Mouse (Mus musculus): ENCODE data around the gene Eif3k. TPM values are rescaled to one million over a fixed set of nuclear protein-coding genes. Genes with fewer than 3 reads are reported as not detected.

The Eif3k gene
- total and polyA plus RNA-seq, 3 experiments, result 156 to 221 (median 177) TPM

DNA sequence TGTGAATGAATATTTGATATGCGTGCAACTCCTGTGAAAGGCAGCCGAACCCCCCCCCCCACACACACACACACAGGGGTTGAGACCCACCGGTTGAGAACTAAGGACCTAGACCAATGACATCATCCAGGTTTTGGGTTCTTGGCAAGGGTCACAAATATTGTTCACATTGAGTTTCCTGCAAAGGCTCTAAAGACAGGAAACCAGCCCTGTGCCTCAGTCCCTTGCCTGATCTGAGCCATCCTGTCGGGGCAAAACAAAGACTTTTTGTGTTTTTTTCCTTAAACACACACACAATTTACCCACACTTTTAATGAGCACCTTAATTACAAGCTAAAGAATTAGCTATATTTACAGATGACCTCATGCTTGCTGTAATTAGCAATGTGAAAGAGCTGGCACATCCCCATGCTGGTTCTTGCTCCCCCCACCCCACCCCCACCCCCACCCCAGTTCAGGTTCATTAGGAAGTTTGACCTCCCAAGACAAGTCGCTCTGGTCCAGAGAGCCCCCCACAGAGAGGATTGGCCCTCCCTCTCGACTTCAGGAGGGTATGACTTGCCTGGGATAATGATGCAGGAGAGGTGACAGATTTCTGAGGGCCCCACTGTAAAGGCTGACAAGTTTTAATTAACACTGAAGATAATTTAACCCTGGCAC lies 36.8 kb downstream of the Eif3k start:
- Histone ChIP-seq H3K36me3 (ENCODE audit: control insufficient read depth, insufficient read depth, low read length) (peaks cover 56% of the 10 kb centered on the region), H3K4me1 (ENCODE audit: control insufficient read depth, insufficient read depth, low read length) (peaks cover 55% of the 10 kb centered on the region), H3K9ac (ENCODE audit: low read depth, low read length) (peak overlapping the region; percentile 28; the same call in 1 of the 2 replicates), H3K4me3 (no peak overlapping the region), H3K27ac (peak overlapping the region; percentile 91), H3K27me3 (ENCODE audit: control insufficient read depth, insufficient read depth, low read length) (no peaks in the 10 kb centered on the region), H3K79me2 (replicated peaks; ENCODE audit: control insufficient read depth, insufficient read depth, low read length) (peaks cover 2% of the 10 kb centered on the region; the same call in 1 of the 2 replicates)
- intact Hi-C loops (cut with DNase I), result loop anchor here (1.0 kb wide), 1 partner anchor 14 kb away; no protein-coding TSS in a partner anchor
- no peak for DNase-seq
- no peak for TF ChIP-seq CTCF (IDR thresholded peaks at IDR 0.05)
- TF ChIP-seq POLR2A (IDR thresholded peaks at IDR 0.05; ENCODE audit: insufficient read depth, low read depth, low read length), result no peak
- no peak for TF ChIP-seq EP300 (IDR thresholded peaks at IDR 0.05; ENCODE audit: insufficient read depth, low read depth, low read length)
- WGBS, result 23% methylated on average over 6 of the region's 6 CpGs

- H3K79me2 ChIP-seq (replicated peaks; ENCODE audit: control insufficient read depth, insufficient read depth, low read length), result peaks cover 5% of the 10 kb centered on the region
- H3K4me3 ChIP-seq, result no peak overlapping the region
- intact Hi-C loops (cut with DNase I), result loop anchor here (1.0 kb wide), 1 partner anchor 16 kb away; no protein-coding TSS in a partner anchor
- no peak overlapping the region for H3K9ac ChIP-seq (ENCODE audit: low read depth, low read length)
- no peak for DNase-seq
- TF ChIP-seq CTCF (IDR thresholded peaks at IDR 0.05) (no peak), EP300 (IDR thresholded peaks at IDR 0.05; ENCODE audit: insufficient read depth, low read depth, low read length) (no peak), POLR2A (IDR thresholded peaks at IDR 0.05; ENCODE audit: insufficient read depth, low read depth, low read length) (no peak)
- peaks cover 60% of the 10 kb centered on the region for H3K4me1 ChIP-seq (ENCODE audit: control insufficient read depth, insufficient read depth, low read length)
- no peaks in the 10 kb centered on the region for H3K27me3 ChIP-seq (ENCODE audit: control insufficient read depth, insufficient read depth, low read length)
- peaks cover 53% of the 10 kb centered on the region for H3K36me3 ChIP-seq (ENCODE audit: control insufficient read depth, insufficient read depth, low read length)
- WGBS, result 32% methylated on average over 5 of the region's 5 CpGs
- H3K27ac ChIP-seq, result peak overlapping the region; percentile 91
These were observed 38.0 kb downstream of the Eif3k start for GRCm38 (mm10) chr7:28943451-28944180.

GRCm38 (mm10) chr7:28941542-28941941 lies 40.1 kb downstream of the Eif3k start:
- intact Hi-C loops (cut with DNase I), result loop anchor here (2.0 kb wide), 1 partner anchor 25 kb away; no protein-coding TSS in a partner anchor
- Histone ChIP-seq H3K9ac (ENCODE audit: low read depth, low read length) (peak overlapping the region; percentile 59), H3K27me3 (ENCODE audit: control insufficient read depth, insufficient read depth, low read length) (no peaks in the 10 kb centered on the region), H3K4me1 (ENCODE audit: control insufficient read depth, insufficient read depth, low read length) (peaks cover 58% of the 10 kb centered on the region), H3K79me2 (replicated peaks; ENCODE audit: control insufficient read depth, insufficient read depth, low read length) (peaks cover 7% of the 10 kb centered on the region), H3K4me3 (no peak overlapping the region), H3K27ac (peak overlapping the region; percentile 82), H3K36me3 (ENCODE audit: control insufficient read depth, insufficient read depth, low read length) (peaks cover 55% of the 10 kb centered on the region)
- 22% methylated on average over 4 of the region's 4 CpGs for WGBS
- TF ChIP-seq CTCF (IDR thresholded peaks at IDR 0.05) (no peak), POLR2A (IDR thresholded peaks at IDR 0.05; ENCODE audit: insufficient read depth, low read depth, low read length) (no peak), EP300 (IDR thresholded peaks at IDR 0.05; ENCODE audit: insufficient read depth, low read depth, low read length) (no peak)
- no peak for DNase-seq

GRCm38 (mm10) chr7:28941129-28941528 lies 40.5 kb downstream of the Eif3k start:
- TF ChIP-seq EP300 (IDR thresholded peaks at IDR 0.05; ENCODE audit: insufficient read depth, low read depth, low read length), result 0 out of 2 replicates have a peak, but pooled peaks have one; percentile 37
- TF ChIP-seq CTCF (IDR thresholded peaks at IDR 0.05), result no peak
- WGBS, result 18% methylated on average over 4 of the region's 4 CpGs
- H3K79me2 ChIP-seq (replicated peaks; ENCODE audit: control insufficient read depth, insufficient read depth, low read length), result peaks cover 7% of the 10 kb centered on the region
- intact Hi-C loops (cut with DNase I), result loop anchor here (2.0 kb wide), 1 partner anchor 24 kb away; no protein-coding TSS in a partner anchor
- no peak overlapping the region for H3K4me3 ChIP-seq
- peak overlapping the region; percentile 82 for H3K27ac ChIP-seq
- no peak for DNase-seq
- no peaks in the 10 kb centered on the region for H3K27me3 ChIP-seq (ENCODE audit: control insufficient read depth, insufficient read depth, low read length)
- peaks cover 52% of the 10 kb centered on the region for H3K36me3 ChIP-seq (ENCODE audit: control insufficient read depth, insufficient read depth, low read length)
- peaks cover 58% of the 10 kb centered on the region for H3K4me1 ChIP-seq (ENCODE audit: control insufficient read depth, insufficient read depth, low read length)
- H3K9ac ChIP-seq (ENCODE audit: low read depth, low read length), result 0 out of 2 replicates have a peak overlapping the region, but pooled peaks have one; percentile 8

GRCm38 (mm10) chr7:28939418-28940183 lies 42.1 kb downstream of the Eif3k start:
- peaks cover 56% of the 10 kb centered on the region for H3K36me3 ChIP-seq (ENCODE audit: control insufficient read depth, insufficient read depth, low read length)
- intact Hi-C loops (cut with DNase I), result loop anchor here (2.0 to 5.0 kb wide), 2 partner anchors 23 to 33 kb away; no protein-coding TSS in a partner anchor
- DNase-seq, result no peak
- H3K4me3 ChIP-seq, result no peak overlapping the region
- peak overlapping the region; percentile 82 for H3K27ac ChIP-seq
- WGBS, result 34% methylated on average over 7 of the region's 7 CpGs
- H3K4me1 ChIP-seq (ENCODE audit: control insufficient read depth, insufficient read depth, low read length), result peaks cover 57% of the 10 kb centered on the region
- peaks cover 10% of the 10 kb centered on the region for H3K79me2 ChIP-seq (replicated peaks; ENCODE audit: control insufficient read depth, insufficient read depth, low read length)
- H3K27me3 ChIP-seq (ENCODE audit: control insufficient read depth, insufficient read depth, low read length), result no peaks in the 10 kb centered on the region
- peak overlapping the region; percentile 69 for H3K9ac ChIP-seq (ENCODE audit: low read depth, low read length)
- no peak for TF ChIP-seq POLR2A (IDR thresholded peaks at IDR 0.05; ENCODE audit: insufficient read depth, low read depth, low read length)
- no peak for TF ChIP-seq CTCF (IDR thresholded peaks at IDR 0.05)
- TF ChIP-seq EP300 (IDR thresholded peaks at IDR 0.05; ENCODE audit: insufficient read depth, low read depth, low read length), result no peak

Data from heart, adult 2 months (tissue).